Mouse (Mus musculus): ENCODE data around the gene Filip1.

- TF ChIP-seq CTCF (IDR thresholded peaks at IDR 0.05; ENCODE audit: control insufficient read depth, insufficient read depth, insufficient read length), result no peak
- no peak for TF ChIP-seq MAX (IDR thresholded peaks at IDR 0.05)
Measured at GRCm38 (mm10) chr9:80057690-80058089, 45.0 kb upstream of the Filip1 start.

Measured in C2C12 (cell line).